In genomic region chr7:126779983-126780970, GRCm38 (mm10) we compare ENCODE assay signal across 8 mouse cellular contexts. TPM values are rescaled to one million over a fixed set of nuclear protein-coding genes. Genes with fewer than 3 reads are reported as not detected.
DNase-seq lines count a peak whose midpoint lies in the region; ATAC-seq and TF ChIP-seq lines count a peak whose summit lies in the region.

No protein-coding gene starts in this region.

- POLR2A ChIA-PET in Patski (lab: Charles Lee), result interaction anchor here (0.5 to 1.6 kb wide), 3 partner anchors 19 to 552 kb away, joined by 3 to 5 read pairs (median 5); no protein-coding TSS in a partner anchor

- no peak for TF ChIP-seq CTCF in Patski (IDR thresholded peaks at IDR 0.05)
- TF ChIP-seq CTCF in cerebellum, adult 2 months (IDR thresholded peaks at IDR 0.05; ENCODE audit: borderline replicate concordance, insufficient read depth, low read depth, low read length), result peak; percentile 70

- peak overlapping the region; percentile 53 for H3K4me3 ChIP-seq in cerebellum, adult 2 months (replicated peaks; ENCODE audit: insufficient read depth, low read depth, low read length)
- peak overlapping the region; percentile 57 for H3K4me3 ChIP-seq in hindbrain, embryonic 10.5 days

- H3K27ac ChIP-seq in cerebellum, adult 2 months (ENCODE audit: insufficient read depth, low read length), result no peak overlapping the region
- H3K27ac ChIP-seq in hindbrain, embryonic 10.5 days, result peak overlapping the region; percentile 87

- DNase-seq in Patski (ENCODE audit: low read depth, low spot score), result no peak
- peak; percentile 86 to 89 for DNase-seq in cerebellum, adult 2 months
- DNase-seq in forelimb bud, embryonic 11.5 days (ENCODE audit: low read depth, low spot score), result peak; percentile 89
- DNase-seq in hindbrain, embryonic 10.5 days (ENCODE audit: low spot score), result peak; percentile 90
- DNase-seq in layer of hippocampus, postnatal 14 days (ENCODE audit: low spot score in 2 of 2), result peak; percentile 85 to 91
- DNase-seq in lung, postnatal 36 days, result peak; percentile 91
- peak; percentile 86 for DNase-seq in right cerebral cortex, adult 18-20 months
- peak; percentile 79 to 90 for DNase-seq in urinary bladder, postnatal 4 days (ENCODE audit: low spot score in 2 of 2)

- H3K27me3 ChIP-seq in Patski, result no peaks in the 10 kb centered on the region
- H3K27me3 ChIP-seq in cerebellum, adult 2 months (ENCODE audit: control insufficient read depth, insufficient read depth, low read length), result no peaks in the 10 kb centered on the region
- no peaks in the 10 kb centered on the region for H3K27me3 ChIP-seq in hindbrain, embryonic 10.5 days (ENCODE audit: insufficient read depth, poor library complexity, severe bottlenecking)

- peaks cover 27% of the 10 kb centered on the region for H3K36me3 ChIP-seq in hindbrain, embryonic 10.5 days

- in situ Hi-C loops in Patski (cut with MboI; ENCODE audit: low pct_unique_long_range_greater_than_20kb), result no loop called here

- peaks cover 28% of the 10 kb centered on the region for H3K4me1 ChIP-seq in cerebellum, adult 2 months (ENCODE audit: control insufficient read depth, insufficient read depth, low read length)
- peaks cover 67% of the 10 kb centered on the region for H3K4me1 ChIP-seq in hindbrain, embryonic 10.5 days (replicated peaks)

- 0 out of 2 replicates have a peak, but pooled peaks have one; percentile 47 for TF ChIP-seq POLR2A in cerebellum, adult 2 months (IDR thresholded peaks at IDR 0.05; ENCODE audit: borderline replicate concordance, insufficient read depth, low read length)

- 1% methylated on average over 21 of the region's 21 CpGs for WGBS in cerebellum, adult 2 months
- WGBS in hindbrain, embryonic 10.5 days, result 2% methylated on average over 21 of the region's 21 CpGs

- CTCF ChIA-PET in Patski (lab: Charles Lee), result interaction anchor here (0.8 to 1.9 kb wide), 6 partner anchors 11 to 87 kb away, joined by 3 to 11 read pairs (median 4); no protein-coding TSS in a partner anchor

- ATAC-seq in Patski, result peak; percentile 27

- no peaks in the 10 kb centered on the region for H3K9me3 ChIP-seq in hindbrain, embryonic 10.5 days

RNA-seq across cellular contexts. Expression of gene Tbx6, which starts 1.0 kb away (rescaled TPM):
- 0.49 TPM for polyA plus RNA-seq in Patski (2021)
- 2.2 TPM in 2 replicates for polyA plus RNA-seq in cerebellum, adult 2 months (2012; rRNA removed)
- polyA plus RNA-seq in hindbrain, embryonic 10.5 days (2016; fragmentation: Nextera tagmentation; extraction: Ambion mirVana), result 0.22 and 0.47 TPM in 2 replicates
- total RNA-seq in layer of hippocampus, postnatal 14 days (2021), result under 1 TPM; 0.53 to 0.57 TPM

RNA-seq across cellular contexts. Expression of gene Ypel3, which starts 3.5 kb away (rescaled TPM):
- 109 TPM for polyA plus RNA-seq in Patski (2021)
- polyA plus RNA-seq in cerebellum, adult 2 months (2012; rRNA removed), result 628 and 636 TPM in 2 replicates
- polyA plus RNA-seq in hindbrain, embryonic 10.5 days (2016; fragmentation: Nextera tagmentation; extraction: Ambion mirVana), result 51.3 and 89.7 TPM in 2 replicates
- total RNA-seq in layer of hippocampus, postnatal 14 days (2021), result 100 to 1,000 TPM; 195 to 196 TPM

RNA-seq across cellular contexts. Expression of gene Ppp4c, which starts 12.0 kb away (rescaled TPM):
- polyA plus RNA-seq in Patski (2021), result 94.3 TPM
- polyA plus RNA-seq in cerebellum, adult 2 months (2012; rRNA removed), result 110 and 119 TPM in 2 replicates
- 391 and 411 TPM in 2 replicates for polyA plus RNA-seq in hindbrain, embryonic 10.5 days (2016; fragmentation: Nextera tagmentation; extraction: Ambion mirVana)
- 10 to 100 TPM; 49.0 to 51.8 TPM for total RNA-seq in layer of hippocampus, postnatal 14 days (2021)

RNA-seq across cellular contexts. Expression of gene Gdpd3, which starts 14.1 kb away (rescaled TPM):
- polyA plus RNA-seq in Patski (2021), result 3.0 TPM
- 6.0 and 8.0 TPM in 2 replicates for polyA plus RNA-seq in cerebellum, adult 2 months (2012; rRNA removed)
- 0.55 and 1.3 TPM in 2 replicates for polyA plus RNA-seq in hindbrain, embryonic 10.5 days (2016; fragmentation: Nextera tagmentation; extraction: Ambion mirVana)
- total RNA-seq in layer of hippocampus, postnatal 14 days (2021), result 1 to 10 TPM; 2.2 to 2.5 TPM

RNA-seq across cellular contexts. Expression of gene Fam57b, which starts 17.2 kb away (rescaled TPM):
- 1.3 TPM for polyA plus RNA-seq in Patski (2021)
- polyA plus RNA-seq in cerebellum, adult 2 months (2012; rRNA removed), result 193 and 196 TPM in 2 replicates
- 4.7 and 12.7 TPM in 2 replicates for polyA plus RNA-seq in hindbrain, embryonic 10.5 days (2016; fragmentation: Nextera tagmentation; extraction: Ambion mirVana)
- 100 to 1,000 TPM; 109 to 112 TPM for total RNA-seq in layer of hippocampus, postnatal 14 days (2021)
